Mouse (Mus musculus): ENCODE measurements at regions not wholly inside any gene's neighbourhood (a gene's known extent, or its start where the extent isn't known, plus 50 kb on each side); places are given as distances from the start of the nearest gene placed in this dataset.
A peak's percentile ranks its signal among the peaks of the same experiment; 100 is the strongest.
"Not testable (repeated sequence)": the region's sequence is repeated elsewhere in the genome, so short reads cannot be mapped to it uniquely, and the experiment has no call there.

- DNase-seq = no peak
These were observed 286.0 kb upstream of the Pcdh17 start for GRCm38 (mm10) chr14:84157412-84157811.

- no peak for DNase-seq
These were observed 267.9 kb upstream of the Pcdh17 start for GRCm38 (mm10) chr14:84175446-84175845.

- no peak for DNase-seq
These were observed 232.4 kb upstream of the Pcdh17 start for GRCm38 (mm10) chr14:84210949-84211348.

GRCm38 (mm10) chr14:84222996-84223395, 220.4 kb upstream of the Pcdh17 start:
- no peak for DNase-seq

- DNase-seq = no peak
These were observed 219.4 kb upstream of the Pcdh17 start for GRCm38 (mm10) chr14:84223924-84224323.

GRCm38 (mm10) chr14:84248006-84248405, 195.4 kb upstream of the Pcdh17 start:
- not testable (repeated sequence) for DNase-seq

- peak in 1 of 2 experiments; percentile 6 for DNase-seq
These were observed 190.8 kb upstream of the Pcdh17 start for GRCm38 (mm10) chr14:84252583-84252982.

GRCm38 (mm10) chr14:84257671-84258070, 185.7 kb upstream of the Pcdh17 start:
- peak; percentile 5 to 8 for DNase-seq

- DNase-seq = no peak
These were observed 184.7 kb upstream of the Pcdh17 start for GRCm38 (mm10) chr14:84258633-84259032.

- DNase-seq = no peak
These were observed 179.4 kb upstream of the Pcdh17 start for GRCm38 (mm10) chr14:84263936-84264335.

- DNase-seq = no peak
These were observed 177.1 kb upstream of the Pcdh17 start for GRCm38 (mm10) chr14:84266217-84266616.

- DNase-seq = no peak
These were observed 159.7 kb upstream of the Pcdh17 start for GRCm38 (mm10) chr14:84283440-84284203.

GRCm38 (mm10) chr14:84320738-84321137, 122.6 kb upstream of the Pcdh17 start:
- no peak for DNase-seq

- DNase-seq = no peak
These were observed 103.8 kb upstream of the Pcdh17 start for GRCm38 (mm10) chr14:84339604-84340003.
